Mouse (Mus musculus) neural tube, embryonic 15.5 days (tissue): ENCODE measurements around the gene Dnajb13. TPM values are rescaled to one million over a fixed set of nuclear protein-coding genes. Genes with fewer than 3 reads are reported as not detected.

Experiments used
- ATAC-seq: fragments of 200-750 bp; cut with Nextera tagmentation; 2 replicates; pipeline ENCODE4 v1.8.0; 2017; ENCODE audit warnings: mild to moderate bottlenecking, moderate TSS enrichment, moderate library complexity; ENCODE audit not compliant: low FRiP score
- H3K27ac ChIP-seq: fragments of 300-500 bp; sonication (generic); replicated peaks from 2 replicates; pipeline ENCODE4 v1.5.1; 2015; ENCODE audit warnings: mild to moderate bottlenecking, inconsistent platforms
- H3K27me3 ChIP-seq: fragments of 300-500 bp; sonication (generic); replicated peaks from 2 replicates; pipeline ENCODE4 v1.6.1; 2015; ENCODE audit warnings: inconsistent platforms
- H3K36me3 ChIP-seq: fragments of 300-500 bp; sonication (generic); 2 replicates; pipeline ENCODE4 v1.6.1; 2015; ENCODE audit warnings: inconsistent platforms
- H3K4me1 ChIP-seq: fragments of 300-500 bp; sonication (generic); 2 replicates; pipeline ENCODE4 v1.6.1; 2015; ENCODE audit warnings: inconsistent platforms
- H3K4me2 ChIP-seq: fragments of 300-500 bp; sonication (generic); 2 replicates; pipeline ENCODE4 v1.6.1; 2015; ENCODE audit warnings: inconsistent platforms, mild to moderate bottlenecking, moderate library complexity
- H3K4me3 ChIP-seq: fragments of 300-500 bp; sonication (generic); replicated peaks from 2 replicates; pipeline ENCODE4 v1.5.1; 2015; ENCODE audit warnings: mild to moderate bottlenecking, inconsistent platforms
- H3K9ac ChIP-seq: fragments of 300-500 bp; sonication (generic); replicated peaks from 2 replicates; pipeline ENCODE4 v1.6.1; 2015; ENCODE audit warnings: mild to moderate bottlenecking, inconsistent platforms
- H3K9me3 ChIP-seq: fragments of 300-500 bp; sonication (generic); replicated peaks from 2 replicates; pipeline ENCODE4 v1.6.1; 2016; ENCODE audit warnings: inconsistent platforms
- WGBS: fragments of 180-500 bp; shearing (Covaris S2); methylation state at CpG from one replicate; pipeline ENCODE4 v1.1.7; 2015; ENCODE audit warnings: mixed read lengths; 5-methylcytosine and 5-hydroxymethylcytosine counted together
- polyA plus RNA-seq: library from polyadenylated mRNA; unstranded; fragments of >200 nt; fragmentation: Nextera tagmentation; extraction: Ambion mirVana; gene quantifications from 2 replicates; pipeline ENCODE4 v1.2.1, GENCODE M21; 2015

Dnajb13 gene
- polyA plus RNA-seq, 1 experiment from 2014 or later = 3.7 TPM

DNA sequence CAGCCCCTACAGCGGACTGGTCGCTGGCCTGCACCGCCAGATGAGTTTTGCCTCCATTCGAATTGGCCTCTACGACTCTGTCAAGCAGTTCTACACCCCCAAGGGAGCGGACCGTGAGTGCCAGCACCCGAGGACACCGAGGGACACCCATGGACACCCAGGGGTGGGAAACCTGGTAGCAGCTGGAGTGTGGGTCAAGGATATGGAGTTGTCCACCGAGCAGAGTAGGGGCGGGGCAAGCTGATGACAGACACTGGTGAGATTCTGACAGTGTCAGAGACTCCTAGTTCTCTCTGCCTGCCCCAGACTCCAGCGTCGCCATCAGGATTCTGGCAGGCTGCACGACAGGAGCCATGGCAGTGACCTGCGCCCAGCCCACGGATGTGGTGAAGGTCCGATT, 34.6 kb downstream of the Dnajb13 start:
- Histone ChIP-seq H3K9ac (no peak overlapping the region), H3K4me2 (no peak overlapping the region), H3K4me1 (no peaks in the 10 kb centered on the region), H3K9me3 (no peaks in the 10 kb centered on the region), H3K36me3 (no peaks in the 10 kb centered on the region), H3K27me3 (no peaks in the 10 kb centered on the region), H3K27ac (no peak overlapping the region), H3K4me3 (no peak overlapping the region)
- no peak for ATAC-seq
- 87% methylated on average over 17 of the region's 17 CpGs for WGBS

DNA sequence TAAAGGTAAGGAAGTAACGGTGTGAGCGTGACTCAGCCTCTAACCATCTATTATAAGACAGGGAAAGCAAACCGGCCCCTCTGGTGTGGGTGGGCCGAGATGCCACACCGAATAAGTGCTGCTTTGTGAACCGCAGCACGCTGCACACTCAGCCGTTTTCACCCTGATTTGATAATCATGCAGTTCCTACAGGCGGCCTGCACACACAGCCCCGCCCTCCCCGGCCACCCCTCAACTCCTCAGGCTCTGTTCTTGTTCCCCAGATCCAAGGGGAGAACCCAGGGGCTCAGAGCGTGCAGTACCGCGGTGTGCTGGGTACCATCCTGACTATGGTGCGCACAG, 35.0 kb downstream of the Dnajb13 start:
- Histone ChIP-seq H3K4me1 (no peaks in the 10 kb centered on the region), H3K9me3 (no peaks in the 10 kb centered on the region), H3K4me2 (no peak overlapping the region), H3K27me3 (no peaks in the 10 kb centered on the region), H3K9ac (no peak overlapping the region), H3K27ac (no peak overlapping the region), H3K4me3 (no peak overlapping the region), H3K36me3 (no peaks in the 10 kb centered on the region)
- no peak for ATAC-seq
- WGBS = 71% methylated on average over 15 of the region's 15 CpGs

DNA sequence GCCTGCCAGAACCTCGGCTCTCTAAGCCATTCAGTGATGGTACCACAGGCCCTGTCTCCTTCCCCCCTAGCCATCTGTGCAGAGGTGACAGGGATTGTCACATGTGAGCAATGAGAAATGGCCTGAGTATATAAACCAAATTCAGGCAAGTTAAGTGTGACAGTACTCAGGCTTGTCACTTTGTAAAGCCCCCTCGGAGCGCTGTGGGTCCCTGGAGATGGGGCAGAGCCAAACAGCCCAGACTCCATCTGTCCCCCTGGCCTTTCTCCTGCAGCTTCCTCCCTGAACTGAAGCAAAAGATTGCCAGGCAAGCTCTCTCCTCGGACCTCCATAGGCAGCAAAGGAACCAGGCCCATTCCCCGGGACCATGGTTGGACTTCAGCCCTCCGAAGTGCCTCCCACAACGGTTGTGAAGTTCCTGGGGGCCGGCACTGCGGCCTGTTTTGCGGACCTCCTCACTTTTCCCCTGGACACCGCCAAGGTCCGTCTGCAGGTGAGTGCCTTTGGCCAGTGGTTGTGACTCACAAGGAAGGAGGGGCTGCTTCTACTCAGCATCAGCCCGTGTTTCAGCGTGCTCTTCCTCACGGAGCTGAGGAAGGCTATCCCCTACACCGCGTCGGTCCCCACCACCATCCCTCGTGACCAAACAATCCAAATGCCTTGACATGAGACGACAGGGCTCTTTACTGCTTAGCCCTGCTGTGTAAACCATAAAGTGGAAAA, 35.5 kb downstream of the Dnajb13 start:
- H3K9me3 ChIP-seq = no peaks in the 10 kb centered on the region
- H3K4me2 ChIP-seq = no peak overlapping the region
- H3K4me3 ChIP-seq = no peak overlapping the region
- no peaks in the 10 kb centered on the region for H3K4me1 ChIP-seq
- H3K9ac ChIP-seq = no peak overlapping the region
- 74% methylated on average over 20 of the region's 20 CpGs for WGBS
- ATAC-seq = no peak
- no peaks in the 10 kb centered on the region for H3K27me3 ChIP-seq
- H3K36me3 ChIP-seq = no peaks in the 10 kb centered on the region
- no peak overlapping the region for H3K27ac ChIP-seq

DNA sequence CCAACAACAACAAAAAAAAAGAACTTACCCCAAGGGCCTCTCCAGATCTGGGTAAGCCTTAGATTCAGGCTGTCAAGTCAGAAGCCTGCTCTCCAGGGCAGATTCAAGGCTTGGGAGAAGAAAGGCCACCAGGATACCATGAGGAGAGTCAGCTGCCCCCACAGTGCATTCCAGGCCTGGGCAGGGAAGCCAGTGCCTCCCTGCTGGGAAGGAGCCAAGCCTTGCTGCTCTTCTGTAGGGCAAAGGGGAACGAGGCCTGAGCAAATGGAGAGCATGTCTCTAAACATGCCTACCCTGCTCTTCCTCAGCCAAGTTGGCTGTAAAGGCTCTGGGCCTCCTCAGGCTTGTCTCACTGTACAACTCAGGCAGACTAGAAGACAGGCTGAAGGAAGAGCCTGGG, 40.1 kb downstream of the Dnajb13 start:
- H3K9ac ChIP-seq = no peak overlapping the region
- ATAC-seq = no peak
- peaks cover 6% of the 10 kb centered on the region; the same call in 1 of the 2 replicates for H3K36me3 ChIP-seq
- H3K4me2 ChIP-seq = no peak overlapping the region
- no peaks in the 10 kb centered on the region for H3K4me1 ChIP-seq
- 60% methylated on average over 1 of the region's 1 CpGs for WGBS
- H3K9me3 ChIP-seq = no peaks in the 10 kb centered on the region
- no peaks in the 10 kb centered on the region for H3K27me3 ChIP-seq
- no peak overlapping the region for H3K27ac ChIP-seq
- no peak overlapping the region for H3K4me3 ChIP-seq

DNA sequence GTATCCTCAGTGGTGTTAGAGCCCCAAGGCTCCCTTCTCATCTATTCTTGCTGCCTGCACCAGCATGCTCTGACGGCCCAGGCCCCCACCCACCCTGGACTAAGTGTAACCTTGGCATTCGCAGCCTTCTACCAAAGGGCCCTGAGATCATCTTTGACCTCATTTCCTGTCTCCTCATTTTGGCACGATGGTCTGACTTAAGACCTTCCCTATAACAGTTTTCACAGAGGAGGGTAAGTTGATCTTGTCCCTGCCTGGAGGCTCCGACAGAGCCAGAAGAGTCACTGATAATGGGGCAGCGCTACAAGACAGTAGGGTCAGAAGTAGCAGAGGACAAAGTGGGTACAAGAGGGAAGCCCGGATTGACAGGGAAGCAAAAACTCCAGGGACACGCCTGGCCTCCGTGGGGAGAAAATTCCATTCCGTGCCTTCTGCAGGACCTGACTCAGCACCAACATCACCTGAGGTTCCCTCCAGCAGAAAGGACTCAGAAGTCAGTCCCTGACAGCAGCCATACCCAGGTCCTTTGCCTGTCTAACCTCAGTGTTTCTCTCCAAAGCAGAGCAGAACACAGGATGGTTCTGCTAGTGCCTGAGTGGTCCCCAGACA, 40.8 kb downstream of the Dnajb13 start:
- no peak overlapping the region for H3K4me3 ChIP-seq
- H3K36me3 ChIP-seq = peaks cover 13% of the 10 kb centered on the region; the same call in 1 of the 2 replicates
- no peaks in the 10 kb centered on the region for H3K27me3 ChIP-seq
- ATAC-seq = no peak
- H3K27ac ChIP-seq = no peak overlapping the region
- no peak overlapping the region for H3K4me2 ChIP-seq
- 90% methylated on average over 9 of the region's 9 CpGs for WGBS
- no peaks in the 10 kb centered on the region for H3K4me1 ChIP-seq
- no peak overlapping the region for H3K9ac ChIP-seq
- H3K9me3 ChIP-seq = no peaks in the 10 kb centered on the region

DNA sequence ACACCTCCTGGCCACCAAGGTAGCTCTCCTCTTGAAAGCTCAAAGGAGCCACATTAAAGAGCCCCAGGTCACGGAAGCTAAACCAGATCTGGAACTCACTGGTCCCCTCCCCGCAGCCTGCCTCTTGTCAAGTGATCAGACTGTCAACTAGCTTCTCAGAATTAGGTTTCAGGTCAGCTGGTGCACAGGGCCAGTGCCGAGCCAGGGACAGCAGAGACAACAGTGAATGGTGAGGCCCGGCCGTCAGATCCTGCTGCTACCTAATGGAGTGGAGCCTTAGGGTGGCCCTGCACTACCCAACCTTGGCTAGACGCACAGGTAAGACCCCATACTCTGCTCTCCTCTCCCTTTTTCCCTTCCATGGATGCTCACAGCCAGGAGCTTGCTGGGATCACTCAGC, 42.0 kb downstream of the Dnajb13 start, which contains the start of gene Ucp3:
Gene Ucp3 (plus strand): TSS at position 214 of the 400 bp plus-strand sequence.
- no peak within 1 kb of the TSS for H3K27ac ChIP-seq
- ATAC-seq = no peak
- peaks cover 16% of the 10 kb centered on the region; the same call in 1 of the 2 replicates for H3K36me3 ChIP-seq
- no peak within 1 kb of the TSS for H3K9ac ChIP-seq
- H3K4me3 ChIP-seq = no peak within 1 kb of the TSS
- H3K4me1 ChIP-seq = no peaks in the 10 kb centered on the region
- H3K4me2 ChIP-seq = no peak within 1 kb of the TSS
- no peaks in the 10 kb centered on the region for H3K27me3 ChIP-seq
- whole genome bisulfite sequencing = 88% methylated on average over 6 of the region's 6 CpGs
- no peaks in the 10 kb centered on the region for H3K9me3 ChIP-seq

DNA sequence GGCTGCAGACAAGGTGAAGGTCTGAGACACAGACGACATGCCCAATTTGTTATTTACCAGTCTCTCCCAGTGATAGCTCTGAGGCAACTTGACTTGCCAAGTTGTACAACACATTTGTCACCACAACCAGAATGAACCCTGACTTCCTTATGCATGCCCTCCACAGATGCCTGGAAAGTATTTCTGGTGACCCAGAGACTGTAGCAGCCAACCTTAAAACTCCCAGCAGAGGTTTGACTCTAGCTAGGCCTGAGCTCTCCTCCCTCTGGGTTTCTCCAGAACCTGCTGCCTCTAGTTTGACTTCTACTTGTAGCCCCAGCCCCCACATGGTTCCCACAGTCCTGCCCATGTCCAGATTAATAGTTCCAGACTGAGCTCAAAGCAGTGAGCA, 43.4 kb downstream of the Dnajb13 start:
- H3K9ac ChIP-seq = no peak overlapping the region
- H3K27ac ChIP-seq = no peak overlapping the region
- peaks cover 16% of the 10 kb centered on the region; the same call in 1 of the 2 replicates for H3K36me3 ChIP-seq
- H3K4me3 ChIP-seq = no peak overlapping the region
- H3K27me3 ChIP-seq = no peaks in the 10 kb centered on the region
- 96% methylated on average over 1 of the region's 1 CpGs for WGBS
- no peak for ATAC-seq
- no peaks in the 10 kb centered on the region for H3K9me3 ChIP-seq
- no peaks in the 10 kb centered on the region for H3K4me1 ChIP-seq
- H3K4me2 ChIP-seq = no peak overlapping the region

DNA sequence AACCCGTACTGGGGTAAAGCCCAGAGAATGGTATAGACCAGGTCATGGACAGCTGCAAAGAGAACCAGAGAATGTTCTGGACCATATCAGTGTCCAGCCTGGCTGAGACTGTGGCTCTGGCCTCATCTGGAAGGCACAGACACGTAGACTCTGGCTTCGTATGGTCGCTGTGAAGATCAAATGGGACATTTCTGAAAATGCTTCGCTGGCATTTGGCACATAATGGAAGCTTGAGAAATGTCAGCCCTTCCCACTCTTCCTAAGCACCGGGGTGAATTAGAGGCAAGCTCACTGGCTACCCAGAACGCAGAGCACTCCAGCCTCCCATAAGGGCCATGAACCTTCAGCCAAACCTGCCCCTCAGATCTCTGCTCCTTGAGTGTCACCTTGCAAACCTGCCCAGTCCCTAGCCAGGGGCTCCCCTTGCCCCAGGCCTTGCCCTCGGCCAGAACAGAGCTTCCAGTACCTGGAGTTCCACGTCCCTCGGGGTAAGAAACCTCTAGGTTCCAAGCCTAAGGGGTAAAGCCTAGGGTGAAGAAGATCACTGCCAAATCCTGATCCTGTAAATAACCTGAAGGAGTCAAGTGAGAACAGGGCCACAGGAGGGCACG, 43.9 kb downstream of the Dnajb13 start:
- Histone ChIP-seq H3K9ac (no peak overlapping the region), H3K4me3 (no peak overlapping the region), H3K4me1 (no peaks in the 10 kb centered on the region), H3K27ac (no peak overlapping the region), H3K4me2 (no peak overlapping the region), H3K27me3 (no peaks in the 10 kb centered on the region), H3K9me3 (no peaks in the 10 kb centered on the region), H3K36me3 (peaks cover 16% of the 10 kb centered on the region; the same call in 1 of the 2 replicates)
- ATAC-seq = no peak
- WGBS = 96% methylated on average over 11 of the region's 11 CpGs

DNA sequence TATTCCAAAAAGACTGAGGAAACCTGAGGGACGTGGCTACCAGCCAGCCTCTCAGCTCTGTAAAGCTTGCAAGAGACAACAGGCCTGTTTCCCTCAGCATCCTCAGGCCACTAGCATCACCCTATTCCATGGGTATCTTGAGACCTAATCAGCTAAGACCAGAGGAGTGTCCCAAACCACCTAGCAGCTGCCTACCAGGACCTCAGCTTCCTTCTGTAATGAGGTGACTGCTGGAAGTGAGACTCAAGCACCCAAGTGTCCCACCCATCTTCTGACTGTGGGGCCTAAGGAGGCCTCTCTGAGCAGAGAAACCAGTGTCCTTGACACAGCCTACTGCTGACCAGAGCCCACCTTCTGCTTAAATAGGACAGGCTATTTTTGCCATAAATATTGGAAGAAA, 45.3 kb downstream of the Dnajb13 start:
- no peak for ATAC-seq
- Histone ChIP-seq H3K9me3 (no peaks in the 10 kb centered on the region), H3K4me1 (peaks cover 8% of the 10 kb centered on the region), H3K4me2 (no peak overlapping the region), H3K27me3 (no peaks in the 10 kb centered on the region), H3K4me3 (no peak overlapping the region), H3K9ac (no peak overlapping the region), H3K36me3 (peaks cover 20% of the 10 kb centered on the region), H3K27ac (no peak overlapping the region)
- WGBS = 95% methylated on average over 1 of the region's 1 CpGs

DNA sequence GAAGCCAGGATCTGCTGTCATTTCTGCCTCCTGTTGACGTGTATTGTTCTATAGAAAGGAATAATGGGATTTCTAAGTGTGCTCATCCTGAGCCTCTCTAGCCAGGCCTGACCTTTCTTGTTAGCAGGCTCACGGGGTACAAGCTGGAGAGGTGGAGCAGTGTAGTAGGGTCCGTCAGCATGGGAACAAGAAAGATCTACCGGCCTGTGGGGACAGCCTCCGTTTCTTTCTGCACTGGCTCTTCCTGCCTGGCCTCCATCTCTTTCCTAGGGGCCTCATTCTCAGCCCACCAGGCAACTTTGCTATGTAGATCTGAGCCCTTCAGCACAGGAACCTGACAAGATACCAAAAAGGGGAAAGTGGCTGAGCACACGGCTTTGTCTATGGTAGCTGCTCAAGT, 46.0 kb downstream of the Dnajb13 start:
- Histone ChIP-seq H3K27ac (no peak overlapping the region), H3K36me3 (peaks cover 21% of the 10 kb centered on the region), H3K9me3 (no peaks in the 10 kb centered on the region), H3K4me2 (no peak overlapping the region), H3K4me1 (peaks cover 8% of the 10 kb centered on the region), H3K27me3 (no peaks in the 10 kb centered on the region), H3K4me3 (no peak overlapping the region), H3K9ac (no peak overlapping the region)
- 96% methylated on average over 6 of the region's 6 CpGs for WGBS
- no peak for ATAC-seq

DNA sequence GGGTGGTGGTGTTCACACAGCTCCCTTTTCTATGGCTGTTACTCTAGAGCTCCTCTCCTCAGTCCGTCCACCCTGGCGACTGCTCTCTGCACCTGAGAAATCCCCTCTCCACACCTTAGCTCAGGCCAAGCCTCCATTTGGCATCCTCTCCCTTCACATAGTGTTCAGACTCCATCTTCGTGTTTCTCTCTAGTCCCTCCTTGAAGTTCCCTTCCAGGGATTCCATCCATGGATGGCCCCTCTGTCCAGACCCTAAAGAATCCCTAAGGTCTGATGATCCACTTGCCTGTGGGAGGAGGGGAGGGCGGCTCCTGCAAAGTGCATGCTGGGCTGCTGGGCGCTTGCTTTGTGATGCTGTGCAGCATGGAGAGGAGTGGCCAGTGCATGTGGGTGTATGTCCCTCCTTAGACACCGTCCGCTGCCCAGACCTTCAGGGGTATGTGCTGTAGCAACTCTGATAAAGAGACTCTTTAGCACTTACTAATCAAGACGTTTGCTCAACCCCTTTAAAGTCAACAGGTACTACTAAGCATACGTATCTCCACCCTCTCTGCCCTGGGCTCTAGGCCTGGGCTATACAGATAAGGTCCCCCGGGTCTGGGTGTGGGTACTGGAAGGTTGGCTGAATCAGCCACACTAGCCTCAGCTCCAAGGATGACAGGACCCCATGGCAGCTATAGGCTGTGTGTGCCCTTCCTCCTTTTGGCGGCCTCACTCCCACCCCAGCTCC, 47.8 kb downstream of the Dnajb13 start:
- WGBS = 93% methylated on average over 11 of the region's 11 CpGs
- Histone ChIP-seq H3K4me3 (no peak overlapping the region), H3K9me3 (no peaks in the 10 kb centered on the region), H3K9ac (no peak overlapping the region), H3K36me3 (peaks cover 24% of the 10 kb centered on the region), H3K27me3 (no peaks in the 10 kb centered on the region), H3K4me2 (no peak overlapping the region), H3K27ac (no peak overlapping the region), H3K4me1 (peaks cover 8% of the 10 kb centered on the region)
- no peak for ATAC-seq
